Mouse (Mus musculus): ENCODE data around the gene March2. TPM values are rescaled to one million over a fixed set of nuclear protein-coding genes. Genes with fewer than 3 reads are reported as not detected.
A peak's percentile ranks its signal among the peaks of the same experiment; 100 is the strongest.

The March2 gene
- total RNA-seq (2021): 10 to 100 TPM; 84.7 to 86.1 TPM
- long read RNA-seq, experiment 1, transcript March2-203 (5 exons, 1,398 nt): major isoform, 38 of 70 reads
- long read RNA-seq, experiment 1, partial matches to known transcripts: 1 of 70 reads
- long read RNA-seq, experiment 1, other reads (novel, unspliced or antisense): 23 of 70 reads
- long read RNA-seq, experiment 2, transcript March2-205 (5 exons, 1,418 nt): minor isoform, 8 of 91 reads
- long read RNA-seq, experiment 2, transcript March2-203 (5 exons, 1,398 nt): major isoform, 60 of 91 reads
- long read RNA-seq, experiment 2, partial matches to known transcripts: 5 of 91 reads
- long read RNA-seq, experiment 2, other reads (novel, unspliced or antisense): 14 of 91 reads

GRCm38 (mm10) chr17:33718384-33718881, at the start of gene March2:
Gene March2 (minus strand): TSS chr17:33718670.
- TF ChIP-seq CTCF (conservative IDR thresholded peaks at IDR 0.05): no peak
- Histone ChIP-seq H3K27ac (peak within 1 kb of the TSS; percentile 88), H3K4me3 (peak within 1 kb of the TSS; percentile 97)
- peak; percentile 97 for DNase-seq (ENCODE audit: low spot score in 2 of 2)

- Histone ChIP-seq H3K4me3 (no peak overlapping the region), H3K27ac (no peak overlapping the region)
- TF ChIP-seq CTCF (conservative IDR thresholded peaks at IDR 0.05): no peak
- DNase-seq (ENCODE audit: low spot score in 2 of 2): no peak
Observed at GRCm38 (mm10) chr17:33766389-33766788, 47.9 kb upstream of the March2 start.

GRCm38 (mm10) chr17:33760255-33761165, 42.0 kb upstream of the March2 start, which contains the start of gene Rab11b:
Gene Rab11b (minus strand): TSS chr17:33760530.
- peak; percentile 46 for TF ChIP-seq CTCF (conservative IDR thresholded peaks at IDR 0.05)
- Histone ChIP-seq H3K4me3 (peak within 1 kb of the TSS; percentile 87), H3K27ac (peak within 1 kb of the TSS; percentile 98)
- peak; percentile 100 for DNase-seq (ENCODE audit: low spot score in 2 of 2)

- DNase-seq (ENCODE audit: low spot score in 2 of 2): peak; percentile 87 to 89
- no peak for TF ChIP-seq CTCF (conservative IDR thresholded peaks at IDR 0.05)
- peak overlapping the region; percentile 98 for H3K27ac ChIP-seq
- peak overlapping the region; percentile 87 for H3K4me3 ChIP-seq
Observed at GRCm38 (mm10) chr17:33759767-33760254, 41.3 kb upstream of the March2 start.

- TF ChIP-seq CTCF (conservative IDR thresholded peaks at IDR 0.05): no peak
- Histone ChIP-seq H3K4me3 (no peak overlapping the region; the same call in 1 of the 2 replicates), H3K27ac (peak overlapping the region; percentile 68)
- DNase-seq (ENCODE audit: low spot score in 2 of 2): no peak
Observed at GRCm38 (mm10) chr17:33757231-33757630, 38.8 kb upstream of the March2 start.

GRCm38 (mm10) chr17:33756108-33756790, 37.8 kb upstream of the March2 start:
- no peak overlapping the region for H3K4me3 ChIP-seq
- TF ChIP-seq CTCF (conservative IDR thresholded peaks at IDR 0.05): no peak
- H3K27ac ChIP-seq: peak overlapping the region; percentile 68
- no peak for DNase-seq (ENCODE audit: low spot score in 2 of 2)

GRCm38 (mm10) chr17:33755418-33756107, 37.1 kb upstream of the March2 start:
- Histone ChIP-seq H3K4me3 (no peak overlapping the region), H3K27ac (peak overlapping the region; percentile 68)
- no peak for TF ChIP-seq CTCF (conservative IDR thresholded peaks at IDR 0.05)
- DNase-seq (ENCODE audit: low spot score in 2 of 2): no peak

GRCm38 (mm10) chr17:33754656-33755055, 36.2 kb upstream of the March2 start:
- TF ChIP-seq CTCF (conservative IDR thresholded peaks at IDR 0.05): peak; percentile 46
- peak overlapping the region; percentile 68; the same call in 1 of the 2 replicates for H3K27ac ChIP-seq
- no peak for DNase-seq (ENCODE audit: low spot score in 2 of 2)
- H3K4me3 ChIP-seq: no peak overlapping the region

GRCm38 (mm10) chr17:33752297-33752696, 33.8 kb upstream of the March2 start:
- TF ChIP-seq CTCF (conservative IDR thresholded peaks at IDR 0.05): no peak
- Histone ChIP-seq H3K27ac (no peak overlapping the region), H3K4me3 (no peak overlapping the region)
- no peak for DNase-seq (ENCODE audit: low spot score in 2 of 2)

GRCm38 (mm10) chr17:33751181-33751580, 32.7 kb upstream of the March2 start:
- TF ChIP-seq CTCF (conservative IDR thresholded peaks at IDR 0.05): no peak
- no peak overlapping the region for H3K27ac ChIP-seq
- no peak overlapping the region for H3K4me3 ChIP-seq
- no peak for DNase-seq (ENCODE audit: low spot score in 2 of 2)

GRCm38 (mm10) chr17:33749451-33749850, 31.0 kb upstream of the March2 start:
- no peak for TF ChIP-seq CTCF (conservative IDR thresholded peaks at IDR 0.05)
- Histone ChIP-seq H3K4me3 (no peak overlapping the region), H3K27ac (no peak overlapping the region)
- DNase-seq (ENCODE audit: low spot score in 2 of 2): no peak

GRCm38 (mm10) chr17:33746011-33746410, 27.5 kb upstream of the March2 start:
- Histone ChIP-seq H3K27ac (no peak overlapping the region), H3K4me3 (no peak overlapping the region)
- DNase-seq (ENCODE audit: low spot score in 2 of 2): peak in 1 of 2 experiments; percentile 29
- TF ChIP-seq CTCF (conservative IDR thresholded peaks at IDR 0.05): peak; percentile 77

Data from layer of hippocampus, adult 2 months (tissue).